Mouse (Mus musculus) layer of hippocampus, adult 9-11 months (tissue): ENCODE results near the gene Hras.
A peak's percentile ranks its signal among the peaks of the same experiment; 100 is the strongest.

ENCODE experiments used
- DNase-seq: peaks from one replicate; pipeline ENCODE4 v3.0.0; 2022

Gene Hras

DNA sequence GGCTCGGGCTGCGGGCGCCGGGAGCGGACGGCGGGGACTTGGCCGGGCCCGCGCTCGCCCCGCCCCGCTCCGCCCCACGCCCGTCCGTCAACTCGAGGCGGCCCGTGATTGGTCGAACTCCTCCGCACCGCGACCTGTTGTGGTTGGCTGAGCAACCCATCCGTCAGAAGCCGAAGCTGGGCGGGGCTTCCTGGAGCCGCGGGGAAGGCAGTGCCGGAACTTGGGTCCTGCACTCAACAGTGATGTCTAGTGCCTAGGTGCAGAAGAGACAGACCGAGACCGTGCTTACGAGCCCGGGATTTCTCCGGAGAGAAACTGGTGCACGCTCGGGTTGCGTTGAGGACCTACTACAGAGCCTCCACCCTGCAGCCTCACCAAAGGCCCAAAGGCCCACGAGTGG lies at the start of gene Hras, which contains the start of gene Lrrc56:
Gene Hras, minus strand, starts transcription at position 58 of the 400 bp plus-strand sequence.
Gene Lrrc56, plus strand, starts transcription at position 210 of the 400 bp plus-strand sequence.
- DNase-seq: peak; percentile 97

DNA sequence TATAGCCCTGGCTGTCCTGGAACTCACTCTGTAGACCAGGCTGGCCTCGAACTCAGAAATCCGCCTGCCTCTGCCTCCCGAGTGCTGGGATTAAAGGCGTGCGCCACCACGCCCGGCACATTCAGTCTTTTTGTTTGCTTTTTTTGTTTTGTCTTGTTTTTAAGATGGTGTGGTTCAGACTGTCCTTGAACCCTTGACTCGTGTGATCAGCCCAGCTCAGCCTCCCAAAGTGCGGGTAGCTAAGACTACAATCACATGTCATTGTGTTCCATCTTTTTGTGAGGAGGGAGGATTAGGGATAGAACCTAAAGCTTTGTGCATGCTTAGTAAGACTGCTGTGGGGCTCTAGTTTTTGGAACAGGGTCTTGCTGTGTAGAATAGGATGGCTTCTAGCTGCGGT lies 37.7 kb upstream of the Hras start:
- no peak for DNase-seq

DNA sequence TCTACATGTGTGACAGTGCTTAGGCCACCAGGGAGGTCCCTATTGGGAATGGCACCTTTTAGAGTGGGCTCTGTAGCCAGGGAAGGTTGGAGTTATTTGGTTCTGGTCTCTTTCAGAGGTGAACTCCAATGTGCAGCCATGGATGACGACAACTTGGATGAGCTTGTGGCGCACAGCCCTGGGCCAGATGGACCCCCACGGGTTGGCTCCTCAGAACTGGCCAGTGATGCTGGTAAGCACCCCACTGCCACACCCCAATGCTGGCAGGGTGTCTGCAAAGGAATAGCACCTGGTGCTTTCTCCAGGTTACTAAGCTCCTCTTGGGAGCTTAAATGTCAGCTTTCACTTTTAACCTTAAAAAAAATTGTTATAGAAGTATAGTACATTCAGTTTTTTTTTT lies 37.3 kb upstream of the Hras start:
- no peak for DNase-seq

DNA sequence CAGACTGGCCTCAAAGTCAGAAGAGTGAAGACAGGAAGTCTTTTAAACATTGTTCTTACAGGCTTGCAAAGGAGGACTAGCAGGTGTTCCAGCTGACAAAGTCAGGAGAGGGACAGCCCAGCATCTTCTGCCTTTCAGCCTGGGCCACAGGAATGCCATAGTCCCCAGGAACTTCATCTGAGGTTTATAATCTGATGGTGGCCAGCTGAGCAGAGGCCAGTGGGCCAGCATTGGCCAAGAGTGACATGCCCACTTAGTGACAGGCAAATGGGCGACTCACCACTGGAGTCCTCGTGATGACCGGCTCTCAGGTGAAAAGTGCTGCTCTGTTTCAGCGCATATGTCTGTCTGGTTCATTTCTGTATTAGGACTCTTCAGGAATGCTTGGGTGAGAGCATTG lies 36.8 kb upstream of the Hras start:
- DNase-seq: no peak

DNA sequence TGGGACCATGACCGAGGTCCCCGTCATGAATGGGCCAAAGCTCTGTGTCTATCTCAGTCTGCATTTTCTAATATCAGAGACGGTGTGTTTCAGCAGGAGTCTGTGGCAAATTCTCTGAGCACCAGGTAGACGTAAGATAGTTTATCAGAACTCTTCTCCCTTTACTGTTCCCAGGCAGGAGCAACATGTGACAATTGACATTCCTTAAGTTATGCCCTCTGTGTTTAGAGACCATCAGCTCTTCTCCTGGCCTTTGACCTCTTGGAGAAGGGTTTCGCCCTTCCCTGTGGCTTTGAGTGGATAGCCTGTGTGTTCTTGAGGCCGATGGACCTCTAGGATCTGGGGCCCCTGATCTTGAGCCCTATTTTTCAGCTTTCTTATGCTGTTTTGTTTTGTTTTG lies 35.9 kb upstream of the Hras start:
- DNase-seq: no peak

DNA sequence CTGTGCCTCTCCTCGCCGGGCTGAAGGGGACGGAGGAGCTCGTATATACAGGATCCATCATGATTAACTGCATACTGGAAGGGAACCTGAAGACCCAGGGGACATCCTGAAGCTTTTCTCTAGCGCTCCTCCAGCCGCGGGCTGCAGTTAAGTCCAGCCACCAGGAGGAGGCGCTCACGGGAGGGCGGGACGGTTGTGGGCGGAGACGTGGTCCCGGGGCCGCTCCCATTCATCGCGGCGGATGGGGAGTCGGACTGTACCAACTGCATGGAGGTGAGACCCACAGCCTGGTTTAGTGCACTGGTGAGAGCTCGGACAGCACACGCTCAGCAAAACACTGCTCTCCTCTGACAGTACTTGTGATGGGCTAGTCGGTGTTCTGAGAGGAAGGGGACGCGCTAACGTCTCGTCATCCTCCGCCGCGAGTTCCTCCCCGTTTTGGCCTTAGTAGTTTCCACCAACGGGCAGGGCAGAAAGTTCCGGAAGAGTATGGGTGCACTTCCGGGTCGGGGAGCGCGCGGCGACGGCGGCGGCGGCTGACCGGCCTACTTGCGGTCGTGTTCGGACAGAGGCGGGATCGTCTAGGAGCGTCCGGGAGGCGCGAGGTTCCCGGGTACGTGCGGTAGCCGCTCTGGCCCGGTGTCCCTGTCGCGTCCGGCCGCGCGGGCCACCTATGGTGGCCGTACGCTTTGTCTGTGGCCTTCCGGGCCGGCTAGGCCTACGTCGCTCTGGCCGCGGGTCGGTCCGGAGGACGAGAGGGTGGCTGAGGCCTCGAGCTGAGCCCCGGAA lies 34.7 kb upstream of the Hras start, which contains the start of gene Phrf1:
Gene Phrf1, plus strand, starts transcription at position 506 of the 789 bp plus-strand sequence.
- peak; percentile 85 for DNase-seq

DNA sequence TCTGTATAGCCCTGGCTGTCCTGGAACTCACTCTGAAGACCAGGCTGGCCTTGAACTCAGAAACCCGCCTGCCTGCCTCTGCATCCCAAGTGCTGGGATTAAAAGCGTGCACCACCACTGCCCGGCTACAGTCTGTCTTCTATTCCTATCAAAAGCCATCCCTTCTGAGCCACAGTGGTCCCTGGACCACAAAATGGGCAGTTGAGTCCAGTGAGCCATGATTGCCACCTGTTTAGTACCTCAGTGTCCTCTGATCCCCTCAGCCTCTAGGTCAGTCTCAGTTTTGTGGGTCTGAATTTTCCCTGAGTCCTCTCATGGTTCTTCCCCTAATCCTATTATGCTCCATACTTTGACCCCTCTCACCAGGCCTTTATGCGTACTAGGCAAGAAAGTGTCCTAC lies 34.0 kb upstream of the Hras start:
- DNase-seq: no peak

DNA sequence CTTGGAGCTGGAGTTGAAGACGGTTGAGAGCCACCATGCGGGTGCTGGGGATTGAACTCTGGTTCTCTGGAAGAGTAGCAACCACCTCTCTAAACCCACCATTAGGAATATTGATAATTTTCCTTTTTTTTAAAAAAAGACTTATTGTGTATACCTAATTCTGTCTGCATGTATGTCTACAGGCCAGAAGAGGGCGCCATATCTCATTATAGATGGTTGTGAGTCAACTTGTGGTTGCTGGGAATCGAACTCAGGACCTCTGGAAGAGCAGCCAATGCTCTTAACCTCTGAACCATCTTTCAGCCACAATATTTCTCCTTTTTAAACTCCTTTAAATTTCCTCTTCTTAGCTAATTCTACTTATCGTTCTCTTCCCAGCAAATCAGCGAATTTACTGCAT lies 32.7 kb upstream of the Hras start:
- DNase-seq: no peak

DNA sequence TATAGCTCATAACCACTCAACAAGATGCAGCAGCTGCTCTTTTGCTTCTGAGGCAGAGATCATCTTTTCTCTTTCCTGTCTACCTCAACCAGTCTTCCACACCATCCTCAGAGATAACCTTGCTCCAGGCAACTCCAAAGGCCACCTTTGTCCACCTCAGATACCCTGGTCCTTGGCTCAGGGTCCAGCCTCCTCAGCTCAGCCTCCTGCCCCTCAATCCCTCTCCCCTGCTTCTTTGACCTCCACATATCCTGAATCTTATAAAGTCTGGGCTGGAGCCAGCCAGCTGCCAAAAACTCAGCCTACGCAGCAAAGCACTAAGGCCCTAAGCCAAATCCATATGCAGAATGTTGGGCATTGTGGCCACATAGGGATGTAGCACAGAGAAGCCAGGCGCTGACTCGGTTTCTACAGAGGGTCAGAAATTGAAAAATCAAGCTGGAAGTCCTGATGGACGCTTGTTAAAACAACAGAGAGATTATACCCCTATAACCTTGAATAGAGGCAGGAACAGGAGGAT lies 29.0 kb upstream of the Hras start:
- no peak for DNase-seq

DNA sequence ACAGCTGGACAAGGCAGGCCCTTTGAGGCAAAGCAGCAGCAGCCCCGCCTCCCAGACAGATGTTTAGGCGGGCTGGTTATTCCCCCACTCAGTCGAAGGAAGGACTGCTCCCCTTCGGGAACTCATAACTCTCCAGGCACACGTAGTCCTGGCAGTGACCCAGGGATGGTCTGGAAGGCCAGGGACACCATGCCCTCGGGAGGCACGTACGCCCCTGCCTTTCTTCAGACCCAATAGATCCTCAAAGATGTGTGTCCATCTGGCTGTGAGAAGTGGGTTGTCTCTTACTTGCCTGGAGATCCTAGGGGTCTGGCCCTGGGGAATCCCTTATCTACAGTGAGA lies 28.3 kb upstream of the Hras start:
- no peak for DNase-seq

DNA sequence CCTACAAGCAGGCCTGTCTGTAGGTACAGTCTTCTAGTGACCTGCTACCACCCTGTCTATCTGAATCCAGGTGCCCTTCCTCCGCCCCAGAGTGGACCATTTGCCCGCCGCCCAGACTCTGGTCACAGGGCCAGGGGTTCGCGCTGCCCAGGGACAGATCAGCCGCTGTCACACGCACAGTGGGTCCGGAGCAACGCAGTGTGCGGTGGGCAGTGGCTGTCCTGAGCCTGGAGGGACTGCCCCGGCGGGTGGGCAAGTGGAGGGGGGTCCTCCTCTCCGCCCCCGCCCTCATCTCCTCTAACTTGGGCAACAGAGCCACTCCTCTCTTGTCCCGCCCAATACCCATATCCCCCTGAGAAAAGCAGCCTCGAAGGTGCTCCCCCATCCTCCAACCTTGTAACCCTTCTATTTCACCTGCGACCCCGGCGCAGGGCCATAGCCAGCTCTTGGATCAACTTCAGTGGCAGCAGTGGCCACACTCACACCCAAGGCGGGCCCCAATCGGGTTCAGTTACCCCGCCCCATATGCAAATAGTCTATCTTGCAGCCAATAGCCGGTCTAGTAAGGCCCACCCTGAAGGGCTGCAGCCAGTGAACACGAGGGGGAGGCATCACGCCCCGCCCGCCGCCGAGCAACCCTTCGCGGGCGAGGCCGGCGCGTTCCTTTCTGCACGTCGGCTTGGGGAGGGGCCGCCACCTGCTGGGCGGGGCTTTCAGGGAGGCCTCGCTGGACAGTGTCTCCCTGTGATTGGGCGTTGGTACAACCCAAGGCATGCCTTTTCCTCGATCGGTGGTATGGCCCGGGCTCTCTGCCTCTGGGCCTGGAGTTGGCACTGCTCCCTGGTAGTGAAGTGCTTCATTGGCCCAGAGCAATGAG lies 27.7 kb upstream of the Hras start:
- peak; percentile 97 for DNase-seq

DNA sequence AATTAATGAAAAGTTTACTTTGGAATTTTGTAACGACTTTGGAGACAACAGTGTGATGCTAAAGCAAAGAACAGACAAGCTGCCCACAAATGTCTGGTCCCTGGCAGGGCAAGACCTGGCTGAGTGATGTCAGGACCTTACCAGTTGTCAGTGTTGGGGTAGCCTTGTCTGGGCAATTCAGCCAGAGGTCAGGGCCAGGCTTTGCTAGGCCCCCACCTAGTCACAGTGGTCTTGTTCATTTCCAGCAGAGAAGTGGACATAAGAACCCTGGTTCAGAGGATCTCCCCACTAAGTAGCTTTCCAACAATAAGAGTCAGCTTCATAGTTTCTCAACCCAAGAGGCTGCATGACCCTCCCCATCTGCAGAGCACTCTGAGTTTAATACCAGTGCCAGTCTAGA lies 26.6 kb upstream of the Hras start:
- no peak for DNase-seq

DNA sequence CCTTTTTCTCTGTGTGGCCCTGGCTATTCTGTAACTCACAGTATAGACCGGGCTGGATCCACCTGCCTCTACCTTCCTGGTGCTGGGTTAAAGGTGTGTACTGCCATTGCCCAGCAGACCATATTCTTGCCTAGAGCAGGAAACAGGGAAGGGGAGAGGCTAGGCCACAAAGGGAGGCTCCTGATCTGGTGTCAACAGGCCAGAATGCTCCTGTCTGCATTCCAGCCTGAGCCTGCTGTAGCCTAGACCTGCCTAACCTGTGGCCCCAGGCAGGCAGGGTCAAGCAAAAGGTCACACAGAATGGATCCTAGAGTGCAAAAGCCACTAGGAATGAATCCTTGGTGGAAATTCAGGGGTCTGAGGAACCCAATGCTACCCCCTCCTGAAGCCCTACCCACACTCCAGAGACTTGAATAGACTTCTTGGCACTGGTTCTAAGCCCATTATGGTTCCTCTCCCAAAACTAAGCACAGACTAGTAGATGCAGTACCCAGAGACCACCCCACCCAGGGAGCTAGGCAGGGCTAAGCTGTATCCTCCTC lies 25.8 kb upstream of the Hras start:
- DNase-seq: no peak

DNA sequence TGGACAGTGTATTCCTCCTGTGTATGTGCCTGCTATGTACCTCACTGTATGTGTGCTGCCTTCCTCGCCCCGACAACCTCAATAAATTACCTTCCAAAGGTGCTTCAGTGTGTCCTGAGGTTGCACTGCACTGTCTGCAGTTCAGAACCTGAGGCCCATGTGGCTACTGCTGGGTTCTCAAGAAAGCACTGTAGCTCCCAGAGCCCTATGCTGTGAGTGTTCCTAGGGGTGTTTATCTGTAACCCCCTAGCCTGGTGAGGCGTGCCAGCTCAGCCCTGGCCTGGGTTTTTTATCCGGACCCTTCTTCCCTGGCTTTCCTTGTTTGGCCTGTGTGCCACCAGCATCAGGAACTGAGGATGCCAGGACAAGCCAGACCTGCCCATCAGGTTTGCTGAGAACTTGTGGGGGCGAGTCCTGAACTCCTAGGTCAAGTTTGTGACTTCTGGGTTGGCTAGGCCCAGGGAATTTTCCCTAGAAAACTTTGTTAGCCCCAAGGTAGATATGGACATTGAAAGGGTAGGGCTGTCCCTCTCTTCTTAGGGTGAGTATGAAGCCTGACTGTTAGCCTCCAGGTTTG lies 24.8 kb upstream of the Hras start:
- DNase-seq: no peak

DNA sequence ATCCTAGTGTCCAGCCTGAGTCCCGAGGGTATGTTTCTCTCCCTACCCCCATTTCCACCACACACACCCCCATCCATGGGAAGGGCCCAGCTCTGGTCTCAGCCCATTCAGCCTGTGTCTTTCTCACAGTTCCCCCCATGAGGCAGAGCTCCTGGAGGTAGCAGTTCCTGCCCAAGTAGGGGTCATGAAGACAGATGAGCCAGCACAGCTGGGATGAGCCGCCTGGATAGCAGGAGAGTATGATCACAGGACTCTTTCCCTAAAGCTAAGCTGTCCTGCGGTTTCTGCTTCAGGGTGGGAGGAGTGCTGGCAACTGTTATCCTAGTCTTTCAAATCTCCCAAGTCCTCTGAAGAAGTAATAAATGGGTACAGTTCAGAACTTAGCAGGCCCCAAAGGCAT lies 24.3 kb upstream of the Hras start:
- no peak for DNase-seq

DNA sequence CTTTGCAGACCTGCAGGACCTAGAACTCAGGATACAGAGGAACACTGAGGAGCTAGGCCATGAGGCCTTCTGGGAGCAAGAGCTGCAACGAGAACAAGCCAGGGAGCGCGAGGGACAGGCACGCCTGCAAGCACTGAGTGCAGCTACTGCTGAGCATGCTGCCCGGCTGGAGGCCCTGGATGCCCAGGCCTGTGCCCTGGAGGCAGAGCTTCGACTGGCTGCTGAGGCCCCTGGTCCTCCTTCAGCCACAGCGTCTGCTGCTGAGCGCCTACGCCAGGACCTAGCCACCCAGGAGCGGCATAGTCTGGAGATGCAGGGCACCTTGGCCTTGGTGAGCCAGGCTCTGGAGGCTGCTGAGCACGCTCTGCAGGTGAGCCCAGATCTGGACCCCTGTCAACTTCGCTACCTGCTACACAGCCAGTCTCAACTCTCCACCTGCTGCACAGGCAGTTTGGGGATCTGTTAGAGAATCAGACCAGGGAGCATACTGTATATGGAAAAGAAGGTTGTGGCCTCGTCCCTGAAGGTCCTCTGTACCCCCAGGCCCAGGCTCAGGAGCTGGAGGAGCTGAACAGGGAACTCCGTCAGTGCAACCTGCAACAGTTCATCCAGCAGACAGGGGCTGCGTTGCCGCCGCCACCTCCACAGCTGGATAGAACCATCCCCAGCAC lies 23.7 kb upstream of the Hras start:
- DNase-seq: no peak

DNA sequence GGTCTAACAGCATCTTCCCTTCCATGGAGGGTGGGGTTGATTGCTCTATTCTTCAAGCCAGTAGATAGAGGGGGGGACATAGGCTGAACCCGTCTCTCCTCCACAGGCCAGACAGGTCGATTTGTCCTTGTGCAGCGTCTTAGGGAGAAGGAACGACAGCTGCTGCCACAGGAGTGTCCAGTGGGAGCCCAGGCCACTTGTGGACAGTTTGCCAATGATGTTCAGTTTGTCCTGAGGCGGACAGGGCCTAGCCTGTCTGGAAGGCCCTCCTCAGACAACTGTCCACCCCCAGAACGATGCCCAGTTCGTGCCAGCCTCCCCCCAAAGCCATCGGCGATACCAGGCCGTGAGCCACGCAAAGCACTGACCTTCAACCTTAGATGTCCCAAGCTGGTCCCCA lies 23.1 kb upstream of the Hras start:
- no peak for DNase-seq

DNA sequence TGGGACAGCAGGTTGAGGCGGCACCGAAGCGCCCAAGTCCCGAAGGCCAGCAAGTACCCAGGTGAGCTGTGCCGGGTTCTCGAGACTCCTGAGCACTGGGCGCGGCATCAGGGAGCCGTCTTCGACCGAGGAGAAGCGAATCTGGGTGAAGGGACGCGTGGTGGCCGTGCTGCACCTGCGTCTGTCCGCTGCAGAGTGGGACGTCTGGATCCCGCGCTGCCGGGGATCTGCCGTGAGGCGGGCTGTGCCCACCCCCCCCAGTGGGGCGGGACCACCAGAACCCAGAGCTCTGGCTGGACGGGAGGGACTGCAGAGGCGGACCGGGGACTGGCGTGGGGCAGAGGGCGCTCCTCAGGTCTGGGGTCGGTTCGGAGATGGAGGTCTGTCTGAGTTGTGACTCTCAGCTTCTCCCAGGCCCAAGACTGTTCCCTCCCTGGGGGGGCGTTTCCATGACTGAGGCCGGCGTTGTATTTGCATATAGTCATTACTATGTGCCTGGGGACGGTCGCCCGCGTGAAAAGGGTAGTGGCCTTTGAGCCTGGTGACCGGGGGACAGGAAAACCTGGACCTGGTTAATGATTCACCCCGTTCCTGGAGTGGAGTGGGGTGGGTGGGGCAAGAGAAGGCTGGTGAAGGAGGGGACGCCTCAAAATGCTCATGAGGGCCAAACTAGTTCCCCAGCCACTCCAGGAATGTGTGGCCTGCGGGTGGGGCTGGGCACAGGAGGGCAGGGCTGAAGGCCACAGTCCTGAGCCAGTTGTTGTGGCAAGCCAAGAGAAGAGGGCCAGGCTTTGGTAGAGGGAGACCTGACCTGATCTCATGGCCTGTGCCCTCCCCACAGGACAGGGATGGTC lies 22.3 kb upstream of the Hras start:
- DNase-seq: no peak

DNA sequence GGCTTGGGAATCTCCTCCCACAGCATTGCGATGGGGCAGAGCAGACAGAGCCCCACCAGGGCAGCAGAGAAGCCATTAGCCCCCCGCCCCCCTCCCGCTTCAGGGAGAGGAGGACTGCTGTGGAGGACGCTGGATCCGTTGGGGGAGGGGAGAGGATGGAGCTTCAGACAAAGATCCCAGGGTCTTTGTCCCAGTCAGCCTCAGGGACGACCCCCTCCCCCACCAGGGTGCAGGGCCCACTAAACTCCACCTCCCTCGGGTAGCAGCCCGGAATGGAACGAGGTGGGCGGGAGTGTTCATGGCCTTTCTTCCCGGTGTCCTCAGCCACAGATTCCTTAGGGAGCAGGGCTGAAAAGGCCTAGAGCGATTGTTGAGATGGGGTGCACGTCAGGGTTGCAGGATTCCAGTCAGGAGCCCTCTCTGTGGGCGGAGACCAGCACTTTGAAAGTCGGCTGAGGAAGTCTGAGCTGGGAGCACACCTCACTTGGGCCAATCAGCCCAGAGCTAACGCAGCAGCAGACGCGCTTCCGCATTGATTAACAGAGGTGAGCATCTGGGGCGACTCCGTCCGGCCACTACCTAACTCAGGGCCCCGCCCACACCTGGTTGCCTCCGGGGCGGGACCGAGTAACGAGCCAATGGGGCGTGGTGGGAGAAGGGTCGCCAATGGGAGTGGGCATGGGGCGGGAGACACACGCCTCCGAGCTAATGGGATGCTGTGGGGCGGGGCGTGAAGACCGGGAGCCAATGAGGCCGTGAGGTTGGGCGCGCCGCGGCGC lies 21.5 kb upstream of the Hras start, which contains the start of gene Rassf7:
Gene Rassf7, plus strand, starts transcription at position 760 of the 779 bp plus-strand sequence.
- peak; percentile 90 for DNase-seq

DNA sequence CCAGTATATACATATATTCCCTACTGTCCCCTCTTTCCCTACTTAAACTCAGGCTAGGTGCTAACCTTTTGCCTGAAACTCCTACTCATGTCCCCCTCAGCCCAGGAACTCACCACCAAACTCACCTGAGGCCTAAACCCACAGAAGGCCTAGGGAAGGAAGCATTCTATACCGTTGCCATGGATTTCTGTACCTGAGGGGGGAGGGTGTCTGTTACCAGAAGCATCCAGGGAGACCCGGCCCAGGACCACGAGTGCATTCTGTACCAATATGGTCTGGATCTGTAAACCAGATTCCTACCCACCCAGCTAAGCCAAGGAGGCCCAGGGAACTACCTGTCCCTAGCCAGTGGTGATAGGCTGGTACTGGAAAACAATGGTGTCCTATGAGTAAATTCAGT lies 20.5 kb upstream of the Hras start:
- DNase-seq: no peak
